8 mouse cellular contexts compared by ENCODE assay signal in genomic region chr8:117256292-117256938, GRCm38 (mm10). TPM values are rescaled to one million over a fixed set of nuclear protein-coding genes. Genes with fewer than 3 reads are reported as not detected.
DNase-seq lines count a peak whose midpoint lies in the region; ATAC-seq and TF ChIP-seq lines count a peak whose summit lies in the region.

No protein-coding gene starts in this region.

- intact Hi-C loops in heart, postnatal 25 days (cut with DNase I) = loop anchor here (2.0 to 5.0 kb wide), 2 partner anchors 41 to 120 kb away; no protein-coding TSS in a partner anchor

- no peaks in the 10 kb centered on the region for H3K27me3 ChIP-seq in forebrain, embryonic 15.5 days
- H3K27me3 ChIP-seq in neural tube, embryonic 15.5 days (replicated peaks) = no peaks in the 10 kb centered on the region

- peak; percentile 88 for ATAC-seq in forebrain, embryonic 15.5 days (replicated peaks)
- ATAC-seq in neural tube, embryonic 15.5 days (ENCODE audit: low FRiP score) = peak; percentile 88

- H3K4me3 ChIP-seq in ES-E14 (ENCODE audit: insufficient read depth in 1 of 2, low read depth in 1 of 2, low read length in 2 of 2, poor library complexity in 1 of 2, severe bottlenecking in 1 of 2) = peak overlapping the region; percentile 92 to 96
- H3K4me3 ChIP-seq in forebrain, embryonic 15.5 days = peak overlapping the region; percentile 73
- peak overlapping the region; percentile 66 for H3K4me3 ChIP-seq in layer of hippocampus, adult 2 months
- H3K4me3 ChIP-seq in lung, adult 2 months (replicated peaks; ENCODE audit: extremely low read depth, low read depth, low read length) = peak overlapping the region; percentile 94
- H3K4me3 ChIP-seq in neural tube, embryonic 15.5 days (replicated peaks) = peak overlapping the region; percentile 79

- WGBS in forebrain, embryonic 15.5 days = 1% methylated on average over 82 of the region's 92 CpGs
- WGBS in lung, adult 2 months = 1% methylated on average over 80 of the region's 92 CpGs
- WGBS in neural tube, embryonic 15.5 days = under 1% methylated on average over 57 of the region's 92 CpGs

- TF ChIP-seq CTCF in layer of hippocampus, adult 2 months (conservative IDR thresholded peaks at IDR 0.05) = no peak
- no peak for TF ChIP-seq CTCF in lung, adult 2 months (IDR thresholded peaks at IDR 0.05; ENCODE audit: insufficient read depth, low read length)

- TF ChIP-seq POLR2A in lung, adult 2 months (IDR thresholded peaks at IDR 0.05; ENCODE audit: borderline replicate concordance, extremely low read depth, low read depth, low read length) = peak; percentile 67; the same call in 1 of the 2 replicates

- H3K9ac ChIP-seq in ES-E14 (ENCODE audit: insufficient read depth, low read depth, low read length, poor library complexity, severe bottlenecking) = peak overlapping the region; percentile 89
- peak overlapping the region; percentile 79 for H3K9ac ChIP-seq in forebrain, embryonic 15.5 days (replicated peaks)
- peak overlapping the region; percentile 96 for H3K9ac ChIP-seq in neural tube, embryonic 15.5 days (replicated peaks)

- H3K4me2 ChIP-seq in forebrain, embryonic 15.5 days (replicated peaks) = peak overlapping the region; percentile 90
- peak overlapping the region; percentile 93 for H3K4me2 ChIP-seq in neural tube, embryonic 15.5 days

- H3K4me1 ChIP-seq in ES-E14 (ENCODE audit: control insufficient read depth in 2 of 2, insufficient read depth in 2 of 2, low read length in 2 of 2, poor library complexity in 1 of 2) = peaks cover 0 to 26% of the 10 kb centered on the region in 2 experiments; a peak in 3 of 4 replicates
- H3K4me1 ChIP-seq in forebrain, embryonic 15.5 days = peaks cover 29% of the 10 kb centered on the region
- H3K4me1 ChIP-seq in lung, adult 2 months (ENCODE audit: control insufficient read depth, insufficient read depth, low read length) = peaks cover 19% of the 10 kb centered on the region
- H3K4me1 ChIP-seq in neural tube, embryonic 15.5 days = peaks cover 34% of the 10 kb centered on the region

- peak; percentile 66 for DNase-seq in ES-E14 (ENCODE audit: low read depth, low spot score)
- DNase-seq in cerebellum, adult 11-12 months = peak; percentile 93
- peak; percentile 94 for DNase-seq in heart, postnatal 25 days (ENCODE audit: low spot score)
- DNase-seq in layer of hippocampus, adult 2 months (ENCODE audit: low spot score in 2 of 2) = peak; percentile 93 to 95
- DNase-seq in lung, adult 2 months = peak; percentile 95
- DNase-seq in testis, postnatal 10 days (ENCODE audit: low spot score) = peak; percentile 96

- peak overlapping the region; percentile 67 for H3K27ac ChIP-seq in ES-E14 (ENCODE audit: insufficient read depth, low read depth, low read length, poor library complexity, severe bottlenecking)
- H3K27ac ChIP-seq in forebrain, embryonic 15.5 days (replicated peaks) = peak overlapping the region; percentile 91
- H3K27ac ChIP-seq in layer of hippocampus, adult 2 months = peak overlapping the region; percentile 96
- H3K27ac ChIP-seq in neural tube, embryonic 15.5 days (replicated peaks) = peak overlapping the region; percentile 95

- in situ Hi-C loops in ES-E14 (cut with MboI; ENCODE audit: low sequenced_read_pairs in 2 of 2, unreplicated experiment in 2 of 2) = no loop called here

- H3K36me3 ChIP-seq in ES-E14 (ENCODE audit: control insufficient read depth, insufficient read depth, low read length, poor library complexity, severe bottlenecking) = peaks cover 2% of the 10 kb centered on the region; the same call in 1 of the 2 replicates
- H3K36me3 ChIP-seq in forebrain, embryonic 15.5 days = no peaks in the 10 kb centered on the region
- no peaks in the 10 kb centered on the region for H3K36me3 ChIP-seq in neural tube, embryonic 15.5 days

- no peaks in the 10 kb centered on the region for H3K9me3 ChIP-seq in ES-E14 (ENCODE audit: control insufficient read depth, insufficient read depth, low read depth, low read length)
- H3K9me3 ChIP-seq in forebrain, embryonic 15.5 days = no peaks in the 10 kb centered on the region
- no peaks in the 10 kb centered on the region for H3K9me3 ChIP-seq in neural tube, embryonic 15.5 days (replicated peaks)

TF ChIP-seq in ES-E14, 5 proteins besides CTCF, POLR2A, EP300 and RAD21:
- no peak for TF ChIP-seq MAFK (IDR thresholded peaks at IDR 0.05; ENCODE audit: insufficient read depth, low read depth, low read length)
- no peak for TF ChIP-seq ZNF384 (IDR thresholded peaks at IDR 0.05; ENCODE audit: low read depth, low read length)
- no peak for TF ChIP-seq CHD2 (IDR thresholded peaks at IDR 0.05; ENCODE audit: low read depth, low read length)
- TF ChIP-seq ZC3H11A (IDR thresholded peaks at IDR 0.05; ENCODE audit: borderline replicate concordance, low read depth, low read length) = no peak
- TF ChIP-seq HCFC1 (IDR thresholded peaks at IDR 0.05; ENCODE audit: borderline replicate concordance, insufficient read depth, low read length) = no peak

RNA-seq across cellular contexts. Expression of gene Cmip, which starts 0.4 kb away (rescaled TPM):
- 24.5 and 26.3 TPM in 2 replicates for total RNA-seq in ES-E14 (2012; rRNA removed)
- 83.8 and 113 TPM in 2 replicates for polyA plus RNA-seq in forebrain, embryonic 15.5 days (2015; fragmentation: Nextera tagmentation; extraction: Ambion mirVana)
- 10 to 100 TPM; 21.3 to 24.0 TPM for total RNA-seq in heart, postnatal 25 days (2021)
- 100 to 1,000 TPM; 269 to 286 TPM for total RNA-seq in layer of hippocampus, adult 2 months (2021)
- 53.1 and 62.3 TPM in 2 replicates for polyA plus RNA-seq in lung, adult 2 months (2012; rRNA removed)
- 135 and 193 TPM in 2 replicates for polyA plus RNA-seq in neural tube, embryonic 15.5 days (2015; fragmentation: Nextera tagmentation; extraction: Ambion mirVana)

Comparison
In these comparisons a context has a peak if more than half of its experiments do, and no peak if none do; other contexts are left out.
1. Peak in every context shown above with its lines: DNase-seq, ATAC-seq, H3K4me3 ChIP-seq and H3K27ac ChIP-seq.